8 mouse cellular contexts compared by ENCODE assay signal in genomic region chr9:123365942-123366707, GRCm38 (mm10). TPM values are rescaled to one million over a fixed set of nuclear protein-coding genes. Genes with fewer than 3 reads are reported as not detected.
DNase-seq lines count a peak whose midpoint lies in the region; ATAC-seq and TF ChIP-seq lines count a peak whose summit lies in the region.

No protein-coding gene starts in this region.

- no peaks in the 10 kb centered on the region for H3K9me3 ChIP-seq in heart, embryonic 13.5 days
- H3K9me3 ChIP-seq in limb, embryonic 14.5 days (ENCODE audit: control insufficient read depth, low read length), result no peaks in the 10 kb centered on the region

- no peak for ATAC-seq in heart, embryonic 13.5 days (ENCODE audit: extremely low read depth, insufficient number of reproducible peaks, low FRiP score, low TSS enrichment)
- peak; percentile 57; the same call in 1 of the 2 replicates for ATAC-seq in erythroblast, adult 5-6 weeks (replicated peaks; ENCODE audit: low FRiP score, poor library complexity, severe bottlenecking)
- ATAC-seq in limb, embryonic 14.5 days (ENCODE audit: low FRiP score, low read depth), result peak; percentile 39

- no peak overlapping the region for H3K27ac ChIP-seq in heart, embryonic 13.5 days (replicated peaks)
- H3K27ac ChIP-seq in limb, embryonic 14.5 days (replicated peaks; ENCODE audit: low read depth, low read length), result no peak overlapping the region

- peak overlapping the region; percentile 87 for H3K4me3 ChIP-seq in heart, embryonic 13.5 days
- H3K4me3 ChIP-seq in limb, embryonic 14.5 days (replicated peaks; ENCODE audit: low read length), result peak overlapping the region; percentile 67

- 36% methylated on average over 9 of the region's 9 CpGs for WGBS in heart, embryonic 13.5 days
- 34% methylated on average over 9 of the region's 9 CpGs for WGBS in limb, embryonic 14.5 days

- no peak for DNase-seq in heart, postnatal 36 days
- DNase-seq in ES-CJ7 (ENCODE audit: low read depth, low spot score), result peak; percentile 7
- DNase-seq in limb, embryonic 14.5 days (ENCODE audit: low spot score), result no peak
- peak; percentile 29 for DNase-seq in retina, postnatal 1 day
- no peak for DNase-seq in left cerebral cortex, postnatal 25 days (ENCODE audit: low spot score in 2 of 2)
- no peak for DNase-seq in right cerebral cortex, postnatal 25 days

- no peak for TF ChIP-seq POLR2A in limb, embryonic 14.5 days (IDR thresholded peaks at IDR 0.05; ENCODE audit: borderline replicate concordance, extremely low read depth, insufficient read depth, insufficient read length)

- no peaks in the 10 kb centered on the region for H3K36me3 ChIP-seq in heart, embryonic 13.5 days
- H3K36me3 ChIP-seq in limb, embryonic 14.5 days (ENCODE audit: control insufficient read depth, insufficient read depth, low read length), result no peaks in the 10 kb centered on the region

- intact Hi-C loops in heart, postnatal 36 days (cut with DNase I), result loop anchor here (5.0 to 10.0 kb wide), 3 partner anchors 109 to 254 kb away; partner anchors contain the start of genes Exosc7, Sacm1l and Zdhhc3
- intact Hi-C loops in left cerebral cortex, postnatal 25 days (cut with DNase I), result loop anchor here (1.0 to 10.0 kb wide), 2 partner anchors 106 to 201 kb away; partner anchors contain the start of gene Tmem158

- no peaks in the 10 kb centered on the region for H3K27me3 ChIP-seq in heart, embryonic 13.5 days (replicated peaks)
- H3K27me3 ChIP-seq in limb, embryonic 14.5 days (ENCODE audit: control insufficient read depth, insufficient read depth, low read length), result no peaks in the 10 kb centered on the region

- peak overlapping the region; percentile 90 for H3K9ac ChIP-seq in heart, embryonic 13.5 days
- H3K9ac ChIP-seq in limb, embryonic 14.5 days (ENCODE audit: low read depth, low read length, severe bottlenecking), result peak overlapping the region; percentile 66; the same call in 1 of the 2 replicates

- peaks cover 15% of the 10 kb centered on the region for H3K4me1 ChIP-seq in heart, embryonic 13.5 days
- peaks cover 5% of the 10 kb centered on the region; the same call in 1 of the 2 replicates for H3K4me1 ChIP-seq in limb, embryonic 14.5 days (ENCODE audit: control insufficient read depth, insufficient read depth, low read length)

- H3K4me2 ChIP-seq in heart, embryonic 13.5 days, result peak overlapping the region; percentile 89
- H3K4me2 ChIP-seq in limb, embryonic 14.5 days (replicated peaks; ENCODE audit: low read depth, low read length, severe bottlenecking), result peak overlapping the region; percentile 77

RNA-seq across cellular contexts. Expression of gene Lars2, which starts 0.6 kb away (rescaled TPM):
- 752 and 789 TPM in 2 replicates for polyA plus RNA-seq in heart, embryonic 13.5 days (2015; fragmentation: Nextera tagmentation; extraction: Ambion mirVana)
- 1,000 to 10,000 TPM in 1 of 2 experiments, 10 to 100 TPM in 1; 61.8 to 2,429 TPM for total RNA-seq in heart, postnatal 36 days (2021)
- 2,544 and 3,040 TPM in 2 replicates for total RNA-seq in erythroblast, adult 5-6 weeks (2015; ENCODE audit: low replicate concordance)
- total RNA-seq in erythroblast, adult 5-6 weeks (2017; ENCODE audit: low replicate concordance), result 52.1 and 815 TPM in 2 replicates
- 561 and 678 TPM in 2 replicates for polyA plus RNA-seq in limb, embryonic 14.5 days (2012; rRNA removed)
- 1,575 and 1,593 TPM in 2 replicates for polyA plus RNA-seq in limb, embryonic 14.5 days (2014; fragmentation: Nextera tagmentation; extraction: Ambion mirVana)
- 10 to 100 TPM; 35.7 to 54.0 TPM for total RNA-seq in left cerebral cortex, postnatal 25 days (2021)

Comparison
In these comparisons a context has a peak if more than half of its experiments do, and no peak if none do; other contexts are left out.
1. DNase-seq: peak in ES-CJ7 (single experiment) and retina, postnatal 1 day (single experiment); none in heart, postnatal 36 days (0 of 2), limb, embryonic 14.5 days (single experiment), left cerebral cortex, postnatal 25 days (0 of 2) and right cerebral cortex, postnatal 25 days (single experiment).